Mouse (Mus musculus) heart, embryonic 11.5 days (tissue): ENCODE data around the gene Pip5kl1. TPM values are rescaled to one million over a fixed set of nuclear protein-coding genes. Genes with fewer than 3 reads are reported as not detected.

Source experiments
- ATAC-seq: fragments of 200-750 bp; cut with Nextera tagmentation; replicated peaks from 2 replicates; pipeline ENCODE4 v1.8.0; 2017; ENCODE audit warnings: moderate library complexity; ENCODE audit not compliant: insufficient number of reproducible peaks, low FRiP score, low TSS enrichment
- H3K27ac ChIP-seq: fragments of 300-500 bp; sonication (generic); 2 replicates; pipeline ENCODE4 v1.5.1; 2014; ENCODE audit warnings: mild to moderate bottlenecking, low read depth, low read length
- H3K27me3 ChIP-seq: fragments of 300-500 bp; sonication (generic); 2 replicates; pipeline ENCODE4 v1.6.1; 2014; ENCODE audit warnings: mild to moderate bottlenecking, low read length, mixed read lengths; ENCODE audit not compliant: control insufficient read depth, insufficient read depth
- H3K36me3 ChIP-seq: fragments of 300-500 bp; sonication (generic); 2 replicates; pipeline ENCODE4 v1.6.1; 2014; ENCODE audit warnings: mild to moderate bottlenecking, low read length, moderate library complexity, mixed read lengths; ENCODE audit not compliant: control insufficient read depth, insufficient read depth
- H3K4me1 ChIP-seq: fragments of 300-500 bp; sonication (generic); 2 replicates; pipeline ENCODE4 v1.6.1; 2014; ENCODE audit warnings: low read length; ENCODE audit not compliant: control insufficient read depth, insufficient read depth
- H3K4me2 ChIP-seq: fragments of 300-500 bp; sonication (generic); 2 replicates; pipeline ENCODE4 v1.6.1; 2014; ENCODE audit warnings: mild to moderate bottlenecking, moderate library complexity
- H3K4me3 ChIP-seq: fragments of 300-500 bp; sonication (generic); 2 replicates; pipeline ENCODE4 v1.5.1; 2014; ENCODE audit warnings: low read depth, low read length
- H3K9ac ChIP-seq: fragments of 300-500 bp; sonication (generic); 2 replicates; pipeline ENCODE4 v1.6.1; 2014; ENCODE audit warnings: mild to moderate bottlenecking, low read depth, low read length, moderate library complexity
- H3K9me3 ChIP-seq: fragments of 300-500 bp; sonication (generic); replicated peaks from 2 replicates; pipeline ENCODE4 v1.6.1; 2016; ENCODE audit warnings: low read length; ENCODE audit not compliant: control insufficient read depth
- WGBS: fragments of 180-500 bp; shearing (Covaris S2); extraction: QIAGEN DNeasy Blood & Tissue Kit; methylation state at CpG from one replicate; pipeline ENCODE4 v1.1.7; 2014; ENCODE audit not compliant: insufficient replicate concordance; 5-methylcytosine and 5-hydroxymethylcytosine counted together
- polyA plus RNA-seq: library from polyadenylated mRNA; unstranded; fragments of >200 nt; fragmentation: Nextera tagmentation; extraction: Ambion mirVana; gene quantifications from 2 replicates; pipeline ENCODE4 v1.2.1, GENCODE M21; 2014

Pip5kl1 gene
- polyA plus RNA-seq, 1 experiment from 2014 or later = 0.31 TPM

DNA sequence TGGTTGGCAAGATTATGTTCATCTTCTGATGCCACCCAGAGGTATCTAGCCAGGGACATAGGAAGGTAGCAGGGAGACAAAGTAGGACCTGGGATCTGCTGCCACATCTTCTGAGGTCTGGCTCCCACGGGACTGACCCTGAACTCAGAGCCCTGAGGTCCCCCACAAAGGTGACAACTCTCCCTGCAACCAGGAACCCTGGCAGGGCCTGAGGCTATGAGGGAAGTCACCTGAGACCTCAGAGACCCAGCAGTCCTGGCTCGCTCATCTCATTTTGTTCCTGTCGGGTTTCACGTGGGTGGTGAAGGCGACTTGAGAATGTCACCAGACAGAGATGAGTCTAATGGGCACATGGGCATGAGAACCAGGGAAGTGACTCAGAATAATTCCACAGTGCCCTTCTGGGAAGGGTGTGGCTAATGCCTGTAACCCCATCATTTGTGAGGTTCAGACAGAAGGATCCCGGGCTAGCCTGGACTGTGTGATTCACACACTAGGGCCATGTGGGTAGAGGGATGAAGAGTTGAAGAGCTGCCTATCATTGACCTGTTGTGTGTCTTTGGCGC lies 10.6 kb downstream of the Pip5kl1 start:
- Histone ChIP-seq H3K4me2 (no peak overlapping the region), H3K9ac (no peak overlapping the region), H3K36me3 (peaks cover 3% of the 10 kb centered on the region; the same call in 1 of the 2 replicates), H3K27me3 (peaks cover 4% of the 10 kb centered on the region), H3K9me3 (no peaks in the 10 kb centered on the region), H3K4me1 (peaks cover 21% of the 10 kb centered on the region), H3K27ac (no peak overlapping the region), H3K4me3 (no peak overlapping the region)
- ATAC-seq = no peak
- 73% methylated on average over 7 of the region's 7 CpGs for WGBS

GRCm38 (mm10) chr2:32586871-32587351 lies 12.3 kb downstream of the Pip5kl1 start, which contains the start of gene St6galnac4:
TSS of gene St6galnac4 (plus strand) at chr2:32587095.
- H3K4me1 ChIP-seq = peaks cover 21% of the 10 kb centered on the region
- no peaks in the 10 kb centered on the region for H3K9me3 ChIP-seq
- H3K27ac ChIP-seq = peak within 1 kb of the TSS; percentile 86
- peaks cover 6% of the 10 kb centered on the region; the same call in 1 of the 2 replicates for H3K36me3 ChIP-seq
- no peaks in the 10 kb centered on the region for H3K27me3 ChIP-seq
- WGBS = under 1% methylated on average over 38 of the region's 38 CpGs
- H3K9ac ChIP-seq = peak within 1 kb of the TSS; percentile 75
- peak within 1 kb of the TSS; percentile 52 for H3K4me3 ChIP-seq
- peak within 1 kb of the TSS; percentile 78 for H3K4me2 ChIP-seq
- peak; percentile 82 for ATAC-seq

DNA sequence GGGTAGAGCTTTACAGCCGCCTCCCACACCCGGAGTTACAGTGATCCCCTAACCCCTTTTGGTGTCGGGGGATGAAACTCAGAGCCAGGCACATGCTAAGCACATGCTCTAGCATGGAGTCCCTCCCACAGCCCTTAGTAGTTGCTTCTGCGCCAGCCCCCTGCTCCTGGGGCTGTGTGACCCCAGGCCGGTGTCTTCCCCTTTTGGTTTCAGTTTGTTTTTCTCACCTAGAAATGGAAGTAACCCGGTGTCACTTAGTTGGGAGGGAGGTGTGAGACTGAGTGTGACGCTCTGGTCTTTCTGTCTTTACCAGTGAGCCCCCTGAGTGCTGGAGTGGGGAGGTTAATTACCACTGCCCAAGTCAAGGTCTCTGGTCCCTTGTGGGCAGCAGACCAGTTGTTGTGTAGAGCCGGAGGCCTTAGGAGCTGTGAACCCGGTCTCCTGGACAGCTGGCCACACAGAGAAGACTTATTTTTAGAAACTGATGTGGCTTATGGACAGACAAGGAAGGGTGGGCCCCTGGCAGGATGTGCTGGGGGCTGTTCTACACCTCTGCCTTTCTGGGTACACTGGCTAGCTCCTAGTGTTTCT lies 13.2 kb downstream of the Pip5kl1 start:
- Histone ChIP-seq H3K4me3 (peak overlapping the region; percentile 52), H3K27me3 (no peaks in the 10 kb centered on the region), H3K9ac (peak overlapping the region; percentile 75), H3K27ac (peak overlapping the region; percentile 86), H3K4me2 (peak overlapping the region; percentile 78), H3K9me3 (no peaks in the 10 kb centered on the region), H3K36me3 (peaks cover 6% of the 10 kb centered on the region; the same call in 1 of the 2 replicates), H3K4me1 (peaks cover 21% of the 10 kb centered on the region)
- 13% methylated on average over 9 of the region's 9 CpGs for WGBS
- no peak for ATAC-seq

- H3K4me2 ChIP-seq = peak overlapping the region; percentile 6; the same call in 1 of the 2 replicates
- H3K36me3 ChIP-seq = peaks cover 13% of the 10 kb centered on the region; the same call in 1 of the 2 replicates
- H3K9ac ChIP-seq = no peak overlapping the region
- no peaks in the 10 kb centered on the region for H3K27me3 ChIP-seq
- no peak overlapping the region for H3K27ac ChIP-seq
- no peak overlapping the region for H3K4me3 ChIP-seq
- no peak for ATAC-seq
- H3K4me1 ChIP-seq = peaks cover 21% of the 10 kb centered on the region
- no peaks in the 10 kb centered on the region for H3K9me3 ChIP-seq
- WGBS = 63% methylated on average over 11 of the region's 11 CpGs
These were observed 14.7 kb downstream of the Pip5kl1 start for GRCm38 (mm10) chr2:32589213-32589795.

DNA sequence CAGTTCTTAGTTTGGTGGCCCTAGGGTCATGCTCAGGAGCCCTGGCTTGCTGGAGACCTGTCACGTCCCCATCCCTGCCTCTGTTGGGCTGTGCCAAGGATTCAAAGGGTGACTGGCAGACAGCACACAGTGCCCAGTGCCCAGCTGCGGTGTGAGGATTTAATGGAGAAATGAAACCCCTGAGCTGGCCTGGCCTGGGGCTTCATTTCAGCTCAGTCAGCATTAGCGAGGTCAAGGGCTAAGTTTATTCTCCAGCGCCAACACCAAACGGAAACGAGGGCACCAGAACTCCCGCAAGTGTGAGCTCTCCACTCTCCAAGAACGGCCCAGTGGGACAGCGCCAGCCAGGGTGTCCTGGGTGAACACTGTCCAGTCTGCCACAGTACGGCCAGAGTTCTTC lies 15.6 kb downstream of the Pip5kl1 start:
- no peak overlapping the region for H3K4me2 ChIP-seq
- peaks cover 21% of the 10 kb centered on the region for H3K4me1 ChIP-seq
- H3K27ac ChIP-seq = no peak overlapping the region
- WGBS = 82% methylated on average over 10 of the region's 10 CpGs
- no peak for ATAC-seq
- no peaks in the 10 kb centered on the region for H3K27me3 ChIP-seq
- no peaks in the 10 kb centered on the region for H3K9me3 ChIP-seq
- H3K36me3 ChIP-seq = peaks cover 15% of the 10 kb centered on the region; the same call in 1 of the 2 replicates
- no peak overlapping the region for H3K4me3 ChIP-seq
- no peak overlapping the region for H3K9ac ChIP-seq

- H3K9me3 ChIP-seq = no peaks in the 10 kb centered on the region
These were observed 16.7 kb downstream of the Pip5kl1 start for GRCm38 (mm10) chr2:32591249-32591648.

DNA sequence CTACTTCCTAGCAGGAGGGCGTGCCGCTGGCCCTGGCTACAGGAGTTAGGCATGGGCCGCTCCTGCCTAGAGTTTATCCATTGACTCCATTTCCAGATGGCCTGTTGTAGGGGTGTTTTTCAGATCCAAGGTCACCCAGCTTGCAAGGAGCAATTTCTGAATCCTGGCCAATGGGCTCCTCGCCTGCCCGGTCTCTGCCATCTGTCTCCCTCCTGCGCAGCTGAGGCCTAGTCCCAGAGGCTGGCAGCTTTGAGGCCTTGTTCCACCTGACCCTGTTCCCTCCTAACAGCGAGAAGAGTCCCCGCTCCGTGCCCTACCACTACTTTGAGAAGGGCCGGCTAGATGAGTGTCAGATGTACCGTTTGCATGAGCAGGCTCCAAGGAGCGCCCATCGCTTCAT lies 22.1 kb downstream of the Pip5kl1 start:
- no peaks in the 10 kb centered on the region for H3K27me3 ChIP-seq
- H3K4me3 ChIP-seq = no peak overlapping the region
- H3K4me1 ChIP-seq = 0 out of 2 replicates have a peak, but pooled peaks cover 3% of the 10 kb centered on the region
- H3K36me3 ChIP-seq = peaks cover 21% of the 10 kb centered on the region
- H3K9ac ChIP-seq = no peak overlapping the region
- no peak overlapping the region for H3K27ac ChIP-seq
- WGBS = 91% methylated on average over 13 of the region's 13 CpGs
- H3K9me3 ChIP-seq = no peaks in the 10 kb centered on the region
- ATAC-seq = no peak
- no peak overlapping the region for H3K4me2 ChIP-seq

More at GRCm38 (mm10) chr2:32591249-32591648, 16.7 kb downstream of the Pip5kl1 start:
- ATAC-seq = no peak
- no peak overlapping the region for H3K4me3 ChIP-seq
- no peak overlapping the region for H3K4me2 ChIP-seq
- peaks cover 19% of the 10 kb centered on the region for H3K4me1 ChIP-seq
- H3K27ac ChIP-seq = no peak overlapping the region
- WGBS = 65% methylated on average over 6 of the region's 6 CpGs
- H3K27me3 ChIP-seq = no peaks in the 10 kb centered on the region
- H3K9ac ChIP-seq = no peak overlapping the region
- peaks cover 21% of the 10 kb centered on the region; the same call in 1 of the 2 replicates for H3K36me3 ChIP-seq

- ATAC-seq = no peak
- WGBS = 84% methylated on average over 5 of the region's 5 CpGs
- Histone ChIP-seq H3K9me3 (no peaks in the 10 kb centered on the region), H3K4me2 (no peak overlapping the region), H3K4me1 (0 out of 2 replicates have a peak, but pooled peaks cover 7% of the 10 kb centered on the region), H3K9ac (no peak overlapping the region), H3K36me3 (peaks cover 21% of the 10 kb centered on the region), H3K27ac (no peak overlapping the region), H3K4me3 (no peak overlapping the region), H3K27me3 (no peaks in the 10 kb centered on the region)
These were observed 22.7 kb downstream of the Pip5kl1 start for GRCm38 (mm10) chr2:32597248-32597647.
